Mouse (Mus musculus): ENCODE measurements around the gene Cd151.

The Cd151 gene

DNA sequence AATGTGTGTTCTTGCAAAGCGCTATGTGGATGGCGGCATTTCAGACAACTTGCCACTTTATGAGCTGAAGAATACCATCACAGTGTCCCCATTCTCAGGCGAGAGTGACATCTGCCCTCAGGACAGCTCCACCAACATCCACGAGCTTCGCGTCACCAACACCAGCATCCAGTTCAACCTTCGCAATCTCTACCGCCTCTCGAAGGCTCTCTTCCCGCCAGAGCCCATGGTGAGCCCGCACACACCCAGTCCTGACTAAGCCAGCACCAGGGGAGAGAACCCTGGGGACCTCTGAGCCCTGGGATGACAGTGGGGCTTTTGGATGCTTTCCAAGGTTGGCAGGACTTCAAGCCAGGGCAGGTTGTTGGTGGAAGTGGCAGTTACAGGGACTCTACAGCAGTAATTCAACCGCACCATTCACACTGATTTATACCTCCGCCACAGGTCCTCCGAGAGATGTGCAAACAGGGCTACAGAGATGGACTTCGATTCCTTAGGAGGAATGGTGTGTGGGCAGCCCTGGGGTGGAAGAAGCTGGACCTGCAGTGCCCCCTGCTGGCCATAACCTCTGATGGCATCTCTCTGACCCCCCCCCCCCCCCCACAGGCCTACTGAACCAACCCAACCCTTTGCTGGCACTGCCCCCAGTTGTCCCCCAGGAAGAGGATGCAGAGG, 9.1 kb upstream of the Cd151 start:
- DNase-seq (ENCODE audit: low read depth, low spot score), result peak; percentile 61

DNA sequence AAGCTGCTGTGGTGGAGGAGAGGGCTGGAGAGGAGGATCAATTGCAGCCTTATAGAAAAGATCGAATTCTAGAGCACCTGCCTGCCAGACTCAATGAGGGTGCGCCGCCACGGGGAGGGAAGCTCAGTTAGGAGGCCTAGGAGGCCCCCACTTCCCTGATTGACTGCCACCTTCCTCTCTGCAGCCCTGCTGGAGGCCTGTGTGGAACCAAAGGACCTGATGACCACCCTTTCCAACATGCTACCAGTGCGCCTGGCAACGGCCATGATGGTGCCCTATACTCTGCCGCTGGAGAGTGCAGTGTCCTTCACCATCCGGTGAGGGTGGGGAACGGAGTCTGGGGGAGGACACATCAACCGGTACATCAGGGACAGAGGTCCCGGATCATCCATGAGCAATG, 8.5 kb upstream of the Cd151 start:
- no peak for DNase-seq (ENCODE audit: low read depth, low spot score)

- DNase-seq (ENCODE audit: low read depth, low spot score), result peak; percentile 74
Measured at GRCm38 (mm10) chr7:141459301-141459711, 7.9 kb upstream of the Cd151 start.

DNA sequence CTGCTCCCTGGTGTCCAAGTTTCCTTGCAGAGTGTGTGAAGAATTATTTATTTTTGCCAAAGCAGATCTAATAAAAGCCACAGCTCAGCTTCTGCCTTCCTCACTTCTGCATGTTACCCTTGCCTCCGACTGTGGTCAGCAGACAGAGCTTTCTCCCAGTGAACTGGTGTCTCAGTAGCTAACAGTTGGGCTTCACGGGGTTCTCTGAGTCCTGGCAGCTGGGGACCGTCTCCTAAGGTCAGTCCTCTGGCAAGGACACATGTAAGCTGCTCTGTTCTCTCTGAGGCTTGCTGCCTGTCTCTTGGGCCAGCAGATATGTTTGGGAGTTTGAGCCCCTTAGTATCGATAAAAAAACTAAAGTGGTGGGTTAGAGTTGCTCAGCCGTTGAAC, 7.2 kb upstream of the Cd151 start:
- DNase-seq (ENCODE audit: low read depth, low spot score), result no peak

DNA sequence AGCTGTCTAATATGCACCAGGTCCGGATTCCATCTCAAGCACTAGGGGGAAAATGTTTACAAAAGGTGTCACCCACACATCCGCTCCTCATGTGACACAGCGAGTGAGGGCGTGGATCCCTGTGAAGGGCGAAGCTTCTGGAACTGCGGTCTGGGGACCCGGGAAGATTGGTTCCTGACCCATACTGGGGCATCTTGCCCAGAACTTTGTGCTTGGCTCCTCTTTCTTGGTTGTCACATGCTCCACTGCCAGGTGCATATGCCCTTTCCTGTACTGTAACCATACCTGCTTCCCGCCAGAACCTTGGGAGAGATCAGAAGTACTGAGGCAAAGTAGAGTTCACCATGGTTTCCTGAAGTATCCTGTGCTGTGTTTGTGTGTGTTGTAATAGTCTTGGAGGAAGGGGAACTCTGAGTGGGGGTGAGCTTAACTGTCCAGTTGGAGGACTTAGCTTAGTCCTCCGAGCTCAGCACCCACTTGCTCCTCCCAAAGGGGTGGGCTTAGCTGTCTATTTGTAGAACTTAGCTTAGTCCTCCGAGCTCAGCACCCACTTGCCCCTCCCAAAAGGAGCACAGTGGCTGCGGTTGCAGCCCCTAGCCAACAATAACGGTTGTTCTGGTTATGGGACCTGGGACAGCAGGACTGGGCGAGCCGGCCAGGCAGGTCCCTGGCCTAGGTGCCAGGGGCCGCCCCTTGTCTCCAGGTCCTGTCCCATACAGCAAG, 6.6 kb upstream of the Cd151 start, which contains the start of gene Cracr2b:
Cracr2b (plus strand) TSS at position 704 of the 723 bp plus-strand sequence.
- DNase-seq (ENCODE audit: low read depth, low spot score), result no peak

GRCm38 (mm10) chr7:141461521-141462332, 5.5 kb upstream of the Cd151 start:
- DNase-seq (ENCODE audit: low read depth, low spot score), result no peak

- no peak for DNase-seq (ENCODE audit: low read depth, low spot score)
Measured at GRCm38 (mm10) chr7:141462333-141462821, 4.8 kb upstream of the Cd151 start.

- DNase-seq (ENCODE audit: low read depth, low spot score), result no peak
Measured at GRCm38 (mm10) chr7:141463824-141464602, 3.2 kb upstream of the Cd151 start.

- DNase-seq (ENCODE audit: low read depth, low spot score), result peak; percentile 64
Measured at GRCm38 (mm10) chr7:141464603-141465201, 2.5 kb upstream of the Cd151 start.

GRCm38 (mm10) chr7:141465388-141466044, 1.7 kb upstream of the Cd151 start:
- no peak for DNase-seq (ENCODE audit: low read depth, low spot score)

- no peak for DNase-seq (ENCODE audit: low read depth, low spot score)
Measured at GRCm38 (mm10) chr7:141466045-141466394, 1.2 kb upstream of the Cd151 start.

- no peak for DNase-seq (ENCODE audit: low read depth, low spot score)
Measured at GRCm38 (mm10) chr7:141466607-141467148, 514 bp upstream of the Cd151 start.

DNA sequence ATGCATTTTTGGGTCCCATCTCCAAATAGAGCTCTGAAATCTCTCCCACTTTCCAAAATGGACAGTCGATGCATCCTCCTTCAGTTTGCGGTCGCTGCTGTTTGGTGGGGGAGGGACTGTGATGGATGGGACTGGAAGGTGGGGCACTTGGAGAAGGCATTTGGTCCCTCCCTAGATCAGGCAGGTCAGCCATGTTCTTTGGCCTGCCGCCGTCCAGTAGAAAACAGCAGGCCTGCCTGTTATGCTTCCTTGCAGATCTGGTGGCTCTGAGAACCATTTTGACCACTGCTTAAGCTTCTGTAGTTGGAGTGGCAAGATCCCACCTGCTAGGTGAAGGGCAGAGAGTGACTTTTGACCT, 951 bp downstream of the Cd151 start:
- peak; percentile 60 for DNase-seq (ENCODE audit: low read depth, low spot score)

GRCm38 (mm10) chr7:141468522-141469211, 1.5 kb downstream of the Cd151 start:
- DNase-seq (ENCODE audit: low read depth, low spot score), result peak; percentile 94

GRCm38 (mm10) chr7:141469352-141469751, 2.2 kb downstream of the Cd151 start:
- no peak for DNase-seq (ENCODE audit: low read depth, low spot score)

DNA sequence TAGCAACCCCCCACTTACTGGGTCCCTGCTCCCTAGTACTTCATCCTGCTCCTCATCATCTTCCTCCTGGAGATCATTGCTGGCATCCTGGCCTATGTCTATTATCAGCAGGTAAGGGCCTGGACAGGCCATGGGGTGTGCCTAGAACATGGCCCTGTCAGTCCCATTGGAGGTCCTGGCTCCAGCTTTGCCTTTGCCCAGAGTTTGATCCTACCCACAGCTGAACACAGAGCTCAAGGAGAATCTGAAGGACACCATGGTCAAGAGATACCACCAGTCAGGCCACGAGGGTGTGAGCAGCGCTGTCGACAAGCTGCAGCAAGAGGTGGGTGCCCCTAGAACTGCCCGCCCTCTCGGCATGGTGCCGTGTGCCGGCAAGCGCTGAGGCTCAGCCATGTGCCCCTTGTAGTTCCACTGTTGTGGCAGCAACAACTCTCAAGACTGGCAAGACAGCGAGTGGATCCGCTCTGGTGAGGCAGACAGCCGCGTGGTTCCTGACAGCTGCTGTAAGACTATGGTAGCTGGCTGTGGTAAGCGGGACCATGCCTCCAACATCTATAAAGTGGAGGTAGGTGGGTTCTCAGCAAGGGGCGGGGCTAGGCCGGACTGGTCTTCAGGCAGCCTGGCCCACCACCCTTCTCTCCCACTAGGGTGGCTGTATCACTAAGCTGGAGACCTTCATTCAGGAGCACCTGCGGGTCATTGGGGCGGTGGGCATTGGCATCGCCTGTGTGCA, 2.9 kb downstream of the Cd151 start:
- no peak for DNase-seq (ENCODE audit: low read depth, low spot score)

DNA sequence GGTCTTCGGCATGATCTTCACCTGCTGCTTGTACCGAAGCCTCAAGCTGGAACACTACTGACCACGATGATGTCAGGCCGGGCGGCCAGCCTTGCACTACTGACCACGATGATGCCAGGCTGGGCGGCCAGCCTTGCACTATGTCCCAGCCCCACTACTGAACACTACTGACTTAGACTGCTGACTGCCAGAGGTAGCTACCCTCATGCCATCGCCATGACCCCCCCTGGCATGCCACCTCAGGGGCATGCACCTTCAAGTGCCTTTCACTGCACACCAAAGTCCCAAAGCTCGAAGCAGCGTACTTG, 3.4 kb downstream of the Cd151 start:
- DNase-seq (ENCODE audit: low read depth, low spot score), result no peak

DNA sequence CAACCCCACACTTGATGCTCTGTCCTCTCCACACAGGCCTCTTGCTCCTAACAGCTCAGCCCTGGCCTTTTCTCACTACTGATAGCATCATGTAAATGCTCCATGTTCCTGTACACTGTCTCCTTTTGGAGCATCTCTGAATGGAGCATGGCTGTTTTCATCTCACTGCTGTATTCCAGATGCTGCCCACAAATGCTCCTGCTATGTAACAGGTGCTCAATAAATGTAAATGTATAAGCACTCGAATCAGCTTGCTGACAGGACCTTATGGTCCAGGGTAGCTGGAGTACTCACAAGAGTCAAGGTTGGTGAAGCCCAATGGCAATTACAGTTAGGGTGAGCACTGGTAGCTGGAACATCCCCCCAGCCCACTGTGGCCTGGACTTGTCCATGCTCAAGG, 4.0 kb downstream of the Cd151 start:
- DNase-seq (ENCODE audit: low read depth, low spot score), result no peak

DNA sequence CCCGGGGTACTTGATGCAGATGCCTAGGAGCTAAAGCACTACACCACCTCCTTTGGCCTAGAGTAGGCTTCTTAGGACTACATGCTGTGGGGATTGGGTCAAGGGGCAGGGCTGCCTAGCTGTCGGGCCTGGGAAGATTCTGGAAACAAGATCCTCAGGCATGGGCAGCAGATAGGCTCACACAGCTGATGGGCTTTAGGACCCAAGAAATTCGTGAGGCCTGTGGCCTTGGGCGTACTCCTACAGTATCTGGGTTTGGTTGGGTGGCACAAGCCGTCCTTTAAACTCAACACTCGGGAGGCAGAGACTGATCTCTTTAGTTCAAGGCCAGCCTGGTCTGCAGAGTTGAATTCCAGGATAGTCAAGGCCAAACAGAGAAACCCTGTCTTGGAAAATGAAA, 5.0 kb downstream of the Cd151 start:
- DNase-seq (ENCODE audit: low read depth, low spot score), result no peak
